Mouse (Mus musculus) gastrocnemius, postnatal 25 days (tissue): ENCODE measurements around the gene Nectin1. TPM values are rescaled to one million over a fixed set of nuclear protein-coding genes. Genes with fewer than 3 reads are reported as not detected.

Source experiments
- DNase-seq: peaks from one replicate; pipeline ENCODE4 v3.0.0; 2022
- total RNA-seq, 2 experiments: library from RNA; stranded (reverse); gene quantifications; 1 replicate in 1 of 2; 2 replicates in 1 of 2; pipeline ENCODE4 v1.2.3; 2021

The Nectin1 gene
- total RNA-seq, 2 experiments from 2014 or later, result 2.1 to 2.6 TPM

DNA sequence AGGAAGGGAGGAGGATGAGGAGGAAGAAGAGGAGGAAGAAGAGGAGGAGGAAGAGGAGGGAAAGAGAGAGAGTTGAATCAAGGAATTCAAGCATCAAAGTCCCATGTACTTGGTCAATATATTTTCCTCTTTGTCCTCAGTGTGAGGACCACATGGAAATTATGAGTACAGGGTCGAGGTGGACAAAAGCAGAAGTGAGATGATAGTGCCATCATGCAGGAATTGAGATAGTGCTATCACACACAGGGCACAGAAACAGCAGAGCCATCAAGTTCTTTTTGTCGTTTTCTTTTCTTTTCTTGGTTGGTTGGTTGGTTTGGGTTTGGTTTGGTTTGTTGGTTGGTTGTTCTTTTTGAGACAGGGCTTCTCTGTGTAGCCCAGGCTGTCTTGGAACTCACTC lies 2.5 kb upstream of the Nectin1 start:
- DNase-seq, result no peak

DNA sequence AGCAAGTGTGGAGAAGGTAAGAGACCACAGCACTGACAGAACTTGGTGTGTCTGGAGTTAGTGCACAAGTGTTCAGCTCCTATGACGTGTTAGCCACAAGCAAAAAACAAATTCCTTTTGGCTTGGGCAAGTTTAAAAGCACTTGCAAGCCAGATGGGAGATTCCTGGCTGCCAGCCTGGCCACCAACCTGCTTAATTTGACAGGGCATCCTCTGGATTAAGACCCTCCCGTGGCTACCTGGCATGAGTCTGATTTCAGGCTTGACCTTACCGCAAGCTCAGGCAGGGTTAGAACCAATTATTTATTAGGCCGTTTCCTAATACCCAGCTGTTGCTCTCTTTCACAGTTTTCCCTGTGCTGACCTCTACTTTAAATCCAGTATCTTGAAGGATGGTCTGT lies 1.7 kb upstream of the Nectin1 start:
- DNase-seq, result no peak

DNA sequence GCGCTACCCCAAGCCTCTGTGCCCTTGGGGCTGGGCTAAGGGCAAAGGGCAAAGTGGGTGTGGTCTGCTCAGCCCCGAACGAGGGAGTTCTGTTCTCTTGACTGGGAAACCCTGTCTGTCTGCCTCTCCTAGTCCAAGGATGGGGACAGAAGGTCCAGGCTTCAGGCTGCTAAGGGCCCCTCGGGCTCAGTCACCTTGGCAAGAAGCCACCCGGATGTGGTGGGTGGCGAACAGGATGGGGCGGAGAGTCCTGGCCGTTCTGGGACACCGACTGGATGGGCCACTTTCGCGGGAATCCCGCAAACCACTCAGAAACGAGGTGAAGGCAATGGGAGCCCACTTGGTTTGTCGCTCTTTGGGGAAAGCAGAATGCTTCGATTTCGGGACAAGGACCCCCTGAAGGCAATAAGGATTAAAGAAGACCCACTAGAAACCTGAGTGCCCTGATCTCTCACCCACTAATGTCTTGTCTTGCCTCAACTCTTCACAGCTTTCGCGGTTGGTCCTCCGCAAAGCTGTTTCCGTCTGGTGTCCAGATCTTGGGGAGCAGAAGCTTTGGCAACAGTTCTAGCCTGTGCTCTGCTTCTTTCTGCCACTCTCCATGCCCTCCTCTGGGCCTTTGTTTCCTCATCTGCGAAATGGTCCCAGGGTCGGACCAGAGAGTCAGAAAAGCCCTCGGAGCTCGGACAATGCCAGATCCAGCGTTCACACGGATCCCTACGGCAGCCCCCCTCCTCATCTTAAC lies 710 bp upstream of the Nectin1 start:
- DNase-seq, result peak; percentile 77

DNA sequence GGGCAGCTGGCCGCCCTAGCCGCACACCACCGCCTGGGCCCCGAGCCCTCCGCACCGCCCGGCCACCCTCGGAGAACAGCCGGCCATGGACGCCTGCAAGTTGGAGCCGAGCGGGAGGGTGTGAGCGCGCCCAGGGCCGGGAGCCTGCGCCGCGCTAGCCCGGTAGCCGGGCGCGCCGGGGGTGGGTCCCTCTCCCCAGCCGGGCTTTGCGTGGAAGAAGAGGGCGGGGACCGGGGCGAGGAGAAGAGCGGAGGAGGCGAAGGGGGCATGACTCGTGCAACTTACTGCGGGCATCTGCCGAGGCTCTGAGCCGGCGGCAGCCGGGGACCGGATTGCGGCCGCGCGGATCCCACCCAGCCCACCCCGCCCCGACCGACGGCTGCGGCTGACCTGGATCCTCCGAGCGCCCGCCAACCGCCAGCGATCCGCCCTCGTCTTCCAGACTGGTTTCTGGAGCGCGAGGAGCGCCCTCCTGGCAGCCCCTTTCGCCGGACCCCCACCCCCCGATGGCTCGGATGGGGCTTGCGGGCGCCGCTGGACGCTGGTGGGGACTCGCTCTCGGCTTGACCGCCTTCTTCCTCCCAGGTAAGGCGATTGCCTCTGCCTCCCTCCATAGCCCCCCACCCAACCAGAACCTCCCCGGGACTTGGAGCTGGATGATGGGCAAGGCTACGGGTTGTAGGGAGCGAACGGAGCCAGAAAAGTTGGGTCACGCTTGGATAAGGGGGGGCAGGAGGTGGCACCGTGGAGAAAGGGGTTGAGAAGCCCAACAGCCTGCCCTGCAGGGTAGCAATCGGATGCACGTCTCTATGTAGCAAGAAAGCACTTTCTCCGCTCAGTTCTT lies 576 bp downstream of the Nectin1 start:
- DNase-seq, result no peak

DNA sequence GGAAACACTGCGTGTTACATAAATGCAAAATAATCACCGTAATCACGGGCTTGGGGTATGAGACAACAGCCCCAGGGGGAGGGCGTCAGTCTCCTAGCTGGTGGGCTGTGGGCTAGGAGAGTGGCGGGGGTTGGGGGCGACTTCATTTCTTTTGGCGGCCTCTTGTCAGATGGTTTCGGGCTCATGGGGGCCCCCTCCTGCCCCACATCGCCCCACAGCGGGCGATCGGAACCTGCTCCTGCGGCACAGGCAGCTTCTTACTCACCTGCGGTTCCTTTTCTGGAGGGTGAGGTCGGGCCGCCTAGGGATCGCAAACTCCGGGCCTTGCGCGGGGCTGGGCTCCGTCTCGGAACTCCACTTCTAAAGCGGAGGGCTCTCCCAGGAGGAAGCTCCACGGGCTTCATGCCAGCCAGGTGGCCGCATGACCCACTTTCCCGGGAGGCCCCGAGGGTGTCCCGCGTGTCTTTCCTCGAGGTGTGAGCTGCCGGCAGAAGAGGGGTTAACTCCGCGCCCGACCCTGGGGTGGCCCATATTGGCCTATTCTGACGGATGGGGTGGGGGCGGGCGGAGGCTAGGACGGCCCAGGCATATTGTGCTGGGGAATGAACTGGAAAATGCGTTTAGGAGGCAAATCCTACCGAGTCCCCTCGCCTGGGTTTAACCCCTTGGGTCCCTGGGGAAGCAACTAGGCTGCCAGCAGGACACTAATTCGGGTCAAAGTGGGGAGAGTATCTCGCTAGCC lies 1.4 kb downstream of the Nectin1 start:
- DNase-seq, result no peak

DNA sequence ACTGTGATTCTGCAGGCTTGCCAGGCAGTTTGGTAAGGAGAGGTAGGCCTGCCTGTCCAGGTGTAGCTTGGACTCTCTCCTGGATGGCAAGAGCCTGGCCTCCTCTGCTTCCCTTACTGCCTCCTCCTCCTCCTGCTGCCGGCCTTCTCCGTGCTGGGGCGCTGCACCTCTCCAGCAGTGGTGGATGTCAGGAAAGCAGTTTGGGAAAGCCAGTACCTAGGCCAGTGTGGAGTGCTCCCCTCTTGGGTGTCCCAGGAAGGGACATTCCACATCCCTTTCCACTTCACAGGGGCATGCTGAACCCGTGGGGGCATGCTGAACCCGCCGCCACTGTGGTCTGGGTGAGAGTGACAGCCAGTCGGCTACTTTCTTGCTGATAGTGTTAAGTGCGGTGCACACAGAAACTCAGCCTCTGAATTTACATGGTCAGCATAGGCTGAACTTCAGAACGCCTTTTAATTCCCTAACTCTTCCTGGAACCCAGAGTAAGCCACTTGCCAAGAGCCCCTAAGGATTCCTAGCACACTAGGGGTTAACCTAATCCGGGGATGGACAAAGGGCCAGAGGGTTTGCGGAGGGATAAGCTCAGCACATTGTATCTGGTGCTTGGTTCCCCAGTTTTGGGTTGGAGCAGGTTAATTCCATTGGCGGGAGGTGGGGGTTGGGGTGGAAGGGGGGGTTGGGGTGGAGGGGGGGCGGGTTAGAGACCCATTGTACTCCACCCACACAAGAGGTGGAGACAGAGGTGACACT lies 2.3 kb downstream of the Nectin1 start:
- no peak for DNase-seq

DNA sequence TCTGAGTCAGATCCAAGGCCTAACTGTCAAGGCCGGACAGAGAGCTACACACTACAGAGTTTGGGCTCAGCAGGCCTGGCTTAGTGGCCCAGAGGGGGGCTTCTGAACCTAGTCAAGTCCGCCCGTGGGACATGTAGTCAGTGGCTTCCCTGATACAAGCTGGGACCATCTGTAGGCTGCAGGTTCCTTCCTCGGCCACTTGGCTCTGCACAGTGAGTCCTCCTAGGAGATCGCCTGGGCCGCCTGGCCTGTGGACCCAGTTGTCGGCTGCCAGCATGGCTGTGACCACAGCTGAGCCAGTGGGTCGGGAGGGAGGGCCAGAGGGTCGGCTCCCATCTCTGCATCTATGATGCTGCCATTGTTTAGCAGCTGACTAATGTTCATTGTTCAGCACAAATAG lies 3.9 kb downstream of the Nectin1 start:
- DNase-seq, result no peak

DNA sequence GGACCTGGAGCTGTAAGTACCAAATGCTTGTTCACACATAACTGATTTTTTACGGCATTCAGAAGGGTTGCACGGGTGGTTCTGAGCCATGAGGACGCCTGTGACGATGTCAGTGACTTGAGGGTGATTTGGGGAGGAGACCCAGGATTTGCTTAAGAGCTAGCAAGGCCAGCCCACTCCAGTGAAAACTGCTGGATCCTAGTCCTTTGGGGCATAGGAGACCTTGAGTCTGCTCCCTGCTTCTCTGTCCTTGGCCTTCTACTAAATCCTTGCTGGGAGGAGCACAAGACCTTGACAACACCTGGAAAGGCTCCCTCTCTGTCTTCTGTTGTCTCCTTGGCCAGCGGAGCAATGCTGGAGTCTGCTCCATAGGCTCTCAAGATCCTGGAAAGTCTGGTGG lies 4.7 kb downstream of the Nectin1 start:
- no peak for DNase-seq

DNA sequence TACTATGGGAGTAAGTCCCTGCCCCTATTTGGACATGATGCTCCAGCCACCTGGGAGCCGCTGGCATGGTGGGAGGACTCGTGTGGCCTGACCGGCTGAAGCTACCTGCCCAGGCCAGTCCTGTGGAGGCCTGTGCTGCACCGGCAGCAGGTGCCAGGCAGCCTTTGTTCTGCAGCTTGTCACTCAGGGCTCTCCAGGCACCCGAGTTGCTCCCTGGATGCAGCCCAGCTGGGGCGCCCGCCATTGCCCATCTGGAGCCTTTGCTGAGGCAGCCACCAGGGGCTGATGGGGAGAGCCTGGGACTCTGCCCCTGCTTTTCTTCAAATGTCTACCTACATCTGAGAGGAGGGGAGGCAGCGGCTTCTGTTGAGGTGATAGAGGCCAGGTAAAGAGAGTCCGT lies 6.3 kb downstream of the Nectin1 start:
- DNase-seq, result no peak

DNA sequence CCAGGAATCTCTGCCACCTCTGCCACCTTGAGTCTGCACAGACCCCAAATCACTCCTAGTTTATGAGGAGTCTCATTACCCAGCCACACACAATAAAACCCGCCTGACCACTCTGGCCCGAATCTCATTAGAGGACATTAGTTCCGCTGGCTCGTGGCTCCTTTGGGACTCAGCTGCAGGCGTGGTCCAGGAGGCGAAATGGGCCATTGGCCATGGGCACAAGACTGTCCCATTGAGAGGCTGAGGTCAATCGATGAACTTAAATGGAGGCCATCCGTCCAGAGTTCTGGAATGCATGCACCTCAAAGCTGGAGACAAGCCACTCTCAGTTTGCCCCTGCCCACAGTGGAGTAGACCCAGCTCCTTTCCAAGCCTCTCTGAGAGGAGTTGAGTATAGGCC lies 7.3 kb downstream of the Nectin1 start:
- DNase-seq, result no peak

DNA sequence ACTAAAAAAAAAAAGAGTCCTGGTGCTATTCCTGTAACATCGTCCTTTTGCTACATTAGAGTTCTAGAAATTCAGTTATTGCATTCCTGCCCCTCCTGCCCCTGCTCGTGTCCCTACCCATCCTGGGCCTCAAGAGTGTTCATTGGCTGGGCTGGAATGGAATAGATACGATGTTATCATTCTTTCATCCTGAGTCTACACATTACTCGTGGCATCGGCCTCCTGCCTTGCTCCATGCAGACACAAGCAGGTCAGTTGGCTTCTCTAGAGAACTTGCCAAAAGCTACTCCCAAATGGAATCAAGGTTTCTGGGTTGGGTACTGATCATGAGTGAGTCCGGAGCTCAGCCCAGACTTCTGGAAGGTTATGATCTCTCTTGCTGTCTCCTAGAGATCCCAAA lies 9.7 kb downstream of the Nectin1 start:
- no peak for DNase-seq

DNA sequence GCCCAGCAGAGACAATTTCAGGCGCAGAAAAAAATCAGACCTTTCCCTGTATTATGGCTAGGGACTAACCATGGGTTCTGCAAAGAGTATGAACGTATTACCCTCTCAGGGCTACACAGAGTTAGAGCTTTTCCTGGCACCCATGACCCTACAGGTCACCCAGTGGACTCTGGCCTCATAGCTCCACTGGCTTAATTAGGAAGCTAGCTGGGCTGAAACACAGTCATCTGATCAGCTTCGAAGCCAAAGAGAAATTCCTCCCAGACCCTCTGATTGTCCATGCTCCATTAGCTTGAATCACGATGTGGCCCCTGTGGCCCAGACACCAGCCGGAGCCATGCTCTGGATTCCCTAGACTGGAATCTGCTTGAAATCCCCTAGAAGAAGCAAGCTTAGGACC lies 10.3 kb downstream of the Nectin1 start:
- DNase-seq, result no peak

DNA sequence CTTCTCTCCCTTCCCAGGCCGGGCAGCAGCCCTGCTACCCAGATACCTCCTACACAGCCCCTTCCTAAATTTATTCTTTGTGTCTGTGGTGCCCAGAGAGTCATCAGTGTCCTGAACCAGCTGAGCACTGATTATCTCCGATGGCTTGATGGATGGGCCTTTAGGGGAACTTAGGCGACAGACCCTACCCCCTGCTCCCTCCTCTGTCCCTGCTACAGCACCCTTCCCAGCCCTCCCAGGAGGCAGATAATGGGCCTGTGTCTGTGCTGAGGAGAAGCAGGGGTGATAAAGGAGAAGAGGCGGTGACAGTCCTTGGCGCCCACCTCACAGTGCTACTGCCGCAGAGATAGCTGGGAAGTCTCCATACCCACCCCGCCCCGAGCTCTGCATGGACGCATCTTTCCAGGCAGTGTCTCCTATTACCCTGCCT lies 11.0 kb downstream of the Nectin1 start:
- DNase-seq, result no peak

DNA sequence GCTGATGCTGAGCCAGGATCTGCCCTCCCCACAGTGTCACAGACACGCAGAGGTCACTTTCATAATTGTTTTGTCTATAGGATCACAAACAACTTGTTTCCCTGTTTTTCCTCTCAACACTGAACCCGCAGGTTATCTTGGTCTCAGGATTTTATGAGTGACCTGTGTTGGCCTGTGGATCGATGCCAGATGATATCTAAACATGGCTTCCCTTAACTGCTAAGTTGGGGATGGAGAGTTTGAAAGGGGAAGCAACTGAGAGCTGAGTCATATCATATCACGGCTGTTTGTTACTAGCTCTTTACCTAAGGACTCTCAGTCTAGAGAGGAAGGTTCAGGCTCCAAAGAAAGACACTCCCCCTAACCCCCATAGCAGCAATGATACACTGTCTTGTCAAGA lies 11.7 kb downstream of the Nectin1 start:
- DNase-seq, result no peak

DNA sequence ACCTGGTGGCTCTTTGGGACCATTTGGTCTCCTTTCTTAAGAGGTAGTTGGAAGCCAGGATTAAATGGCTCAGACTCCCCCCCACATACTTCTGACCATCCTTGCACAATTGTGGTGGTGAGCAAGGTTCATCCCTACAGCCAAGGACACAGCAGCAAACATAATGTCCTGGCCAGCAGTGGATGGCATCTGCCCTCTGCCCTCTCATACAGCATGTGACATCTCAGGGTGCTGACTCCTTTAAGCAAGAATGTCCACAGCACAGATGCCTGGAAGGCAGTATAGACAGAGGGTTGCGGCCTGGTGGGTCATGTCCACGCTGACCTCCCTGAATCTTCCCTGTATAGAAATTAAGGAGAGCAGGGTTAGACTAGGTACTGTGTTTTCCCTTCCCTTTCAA lies 12.1 kb downstream of the Nectin1 start:
- DNase-seq, result no peak

DNA sequence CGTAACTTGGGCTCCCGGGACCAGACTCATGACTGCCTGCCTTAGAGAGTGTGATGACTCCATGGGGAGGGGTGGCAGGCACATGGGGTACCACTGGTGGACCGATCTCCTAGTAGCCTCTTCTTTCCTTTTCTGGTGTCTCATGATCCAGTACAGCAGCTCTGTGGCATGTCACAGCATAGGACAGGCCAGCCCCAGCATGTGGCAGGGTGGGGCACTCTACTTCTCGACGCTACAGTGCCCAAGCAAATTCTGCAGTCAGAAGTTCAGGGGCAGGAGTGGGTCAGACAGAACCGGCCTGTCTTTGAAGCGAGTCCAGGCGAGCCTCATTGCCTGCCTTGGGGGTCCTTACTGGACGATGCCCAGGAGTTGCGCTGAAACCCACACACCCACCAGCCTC lies 13.4 kb downstream of the Nectin1 start:
- DNase-seq, result no peak

DNA sequence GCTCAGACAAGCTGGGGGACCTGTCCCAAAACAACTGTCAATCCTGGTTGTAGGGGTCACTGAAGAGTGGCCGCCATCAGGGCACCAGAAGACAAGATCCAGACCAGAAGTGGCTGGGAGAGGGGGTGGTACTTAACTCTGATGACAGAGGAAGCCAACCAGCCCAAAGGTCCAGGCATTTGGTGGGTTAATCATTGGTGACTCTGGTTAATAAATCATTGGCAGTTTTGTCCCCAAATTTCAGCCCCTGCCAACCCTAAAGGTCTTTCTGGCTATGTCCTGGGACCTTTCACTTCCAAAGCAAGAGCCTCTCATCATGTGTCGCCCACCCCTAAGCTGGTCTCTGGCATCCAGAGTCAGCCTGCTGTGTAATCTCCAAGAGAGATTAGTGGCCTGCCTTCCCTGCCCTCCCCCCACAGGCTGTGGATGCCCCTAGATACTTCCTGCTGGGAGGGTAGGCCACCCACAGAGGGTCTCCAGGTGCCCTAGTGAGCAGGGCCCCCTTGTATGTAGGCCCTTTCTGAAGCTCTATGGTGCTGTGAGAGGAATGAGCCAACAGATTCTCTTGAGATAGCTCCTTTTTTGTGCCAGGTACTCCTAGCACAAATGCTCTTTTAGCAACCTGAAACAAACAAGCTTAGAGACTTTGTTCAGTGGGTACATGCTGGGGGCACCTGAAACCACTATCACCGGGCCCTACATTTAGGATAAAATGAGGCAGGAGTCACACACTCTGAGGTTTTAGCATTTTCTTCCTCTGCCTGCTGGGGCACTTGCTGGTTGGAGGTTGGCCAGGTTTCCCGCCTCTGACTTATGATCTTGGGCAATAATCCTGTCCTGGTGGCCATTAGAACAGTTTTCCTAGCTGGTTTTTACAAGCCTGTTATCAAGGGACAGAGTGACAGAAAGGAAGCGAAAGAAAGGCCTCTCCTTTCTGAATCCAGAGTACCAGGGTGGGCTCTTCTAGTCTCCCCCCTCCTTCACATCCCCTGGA lies 14.5 kb downstream of the Nectin1 start:
- no peak for DNase-seq

DNA sequence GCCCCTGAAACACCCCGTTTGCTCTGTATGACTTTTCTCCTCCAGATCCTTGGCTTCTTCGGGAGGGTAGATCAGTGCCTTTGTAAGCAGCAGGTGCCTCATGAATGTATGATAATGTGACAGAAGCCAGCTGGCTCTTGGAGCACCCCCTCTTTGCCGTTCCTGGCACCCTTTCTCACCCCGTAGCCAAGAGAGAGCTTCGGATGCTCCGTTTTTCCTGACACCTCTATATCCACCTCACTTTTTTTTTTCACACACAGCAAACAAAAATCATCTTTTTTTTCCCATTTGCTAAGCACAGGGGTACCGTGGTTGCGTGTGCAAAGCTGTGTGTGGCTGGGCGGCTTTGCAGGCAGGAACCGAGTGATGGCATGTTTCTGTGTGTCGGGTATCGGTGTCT lies 16.3 kb downstream of the Nectin1 start:
- DNase-seq, result no peak

DNA sequence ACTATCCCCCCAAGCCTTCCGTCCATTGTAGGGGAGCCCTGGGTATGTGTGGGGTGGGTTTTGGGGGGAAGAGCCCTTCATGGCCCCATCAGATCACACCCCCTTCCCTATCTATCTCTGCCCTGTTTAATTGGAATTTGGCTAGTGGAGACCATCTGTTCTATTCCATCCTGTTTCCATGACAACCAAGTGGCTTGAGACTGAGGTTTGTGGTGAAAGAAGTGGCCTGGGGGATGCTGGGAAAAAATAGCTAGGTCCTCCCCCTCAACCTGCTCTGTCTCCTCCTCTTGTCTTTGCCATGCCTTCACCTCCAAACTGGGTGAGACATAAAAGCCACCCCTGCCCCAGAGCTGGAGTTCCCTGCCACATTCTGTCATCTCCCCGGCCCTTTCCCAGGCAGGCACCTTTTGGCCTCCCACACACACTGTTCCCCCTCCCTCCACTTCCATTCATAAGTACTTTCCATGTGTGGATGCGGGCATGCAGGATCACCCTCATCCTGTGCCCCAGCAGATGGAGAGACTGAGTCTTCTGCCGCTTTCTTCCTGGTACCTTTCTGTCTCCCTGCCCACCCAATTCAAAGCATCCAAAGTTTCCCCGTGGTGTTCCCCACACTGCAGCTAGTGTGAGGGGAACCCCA lies 17.5 kb downstream of the Nectin1 start:
- DNase-seq, result no peak

DNA sequence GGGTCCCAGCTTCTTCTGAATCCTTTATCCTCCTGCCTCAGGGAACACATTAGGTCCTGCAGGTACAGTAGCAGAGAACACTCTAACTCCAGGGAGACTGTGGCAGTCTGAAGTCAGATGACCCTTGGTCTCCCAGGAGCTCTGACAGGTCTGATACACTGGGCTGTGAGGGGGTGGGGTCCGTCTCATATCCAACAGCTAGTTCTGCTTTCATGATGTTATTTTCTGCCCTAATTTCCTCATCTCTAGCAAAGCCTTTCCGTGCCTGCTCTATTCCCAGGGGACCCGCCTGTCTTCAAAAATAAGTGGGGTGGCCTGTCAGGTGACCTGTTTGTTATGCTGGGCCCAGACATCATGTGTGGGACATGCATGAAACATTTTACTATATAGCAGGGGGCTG lies 18.2 kb downstream of the Nectin1 start:
- no peak for DNase-seq
